Mouse (Mus musculus) myocyte (in vitro differentiated cells): Measurements from ENCODE around the gene Nek10.

Experiments used
- E2F4 ChIP-seq: IDR thresholded peaks from one replicate; pipeline ENCODE4 v1.6.1; 2011; ENCODE audit warnings: mild to moderate bottlenecking, control low read depth, moderate library complexity; ENCODE audit not compliant: insufficient read depth
- MAX ChIP-seq: IDR thresholded peaks from one replicate; pipeline ENCODE4 v1.6.1; 2011; ENCODE audit warnings: low read depth, mild to moderate bottlenecking, control low read depth
- MYOG ChIP-seq, 3 experiments: IDR thresholded peaks; one replicate each; pipeline ENCODE4 v1.6.1; 2011; ENCODE audit warnings: control low read depth in 2 of 3, low read depth in 2 of 3, mild to moderate bottlenecking in 2 of 3; ENCODE audit not compliant: insufficient read length in 2 of 3, control insufficient read depth in 1 of 3, insufficient read depth in 1 of 3
- POLR2A ChIP-seq: IDR thresholded peaks from one replicate; pipeline ENCODE4 v1.6.1; 2011; ENCODE audit warnings: low read depth, mild to moderate bottlenecking, control low read depth, moderate library complexity; ENCODE audit not compliant: insufficient read length
- USF1 ChIP-seq: IDR thresholded peaks from one replicate; pipeline ENCODE4 v1.6.1; 2011; ENCODE audit warnings: low read depth, mild to moderate bottlenecking, control low read depth, moderate library complexity

- TF ChIP-seq USF1: no peak
- TF ChIP-seq MAX: no peak
- no peak for TF ChIP-seq POLR2A
- no peak for TF ChIP-seq E2F4
- TF ChIP-seq MYOG (IDR thresholded peaks at IDR 0.05; ENCODE audit: control insufficient read depth in 1 of 3, insufficient read depth in 1 of 3, insufficient read length in 2 of 3, low read depth in 2 of 3): no peak
Measured at GRCm38 (mm10) chr14:14984710-14985647, 181.8 kb downstream of the Nek10 start.
